Comparison of ENCODE assay signal across 7 mouse cellular contexts in genomic region chr2:28537995-28538816, GRCm38 (mm10). TPM values are rescaled to one million over a fixed set of nuclear protein-coding genes. Genes with fewer than 3 reads are reported as not detected.
DNase-seq lines count a peak whose midpoint lies in the region; ATAC-seq lines count a peak whose summit lies in the region.

No protein-coding gene starts in this region.

- peaks cover 77% of the 10 kb centered on the region for H3K4me1 ChIP-seq in forebrain, embryonic 12.5 days
- H3K4me1 ChIP-seq in limb, embryonic 11.5 days (ENCODE audit: control insufficient read depth, insufficient read depth, low read length) = peaks cover 55% of the 10 kb centered on the region
- H3K4me1 ChIP-seq in stomach, embryonic 16.5 days (ENCODE audit: control insufficient read depth, insufficient read depth, low read length) = peaks cover 71% of the 10 kb centered on the region

- H3K9me3 ChIP-seq in forebrain, embryonic 12.5 days = no peaks in the 10 kb centered on the region
- H3K9me3 ChIP-seq in limb, embryonic 11.5 days (ENCODE audit: control insufficient read depth, low read length) = no peaks in the 10 kb centered on the region
- H3K9me3 ChIP-seq in stomach, embryonic 16.5 days (replicated peaks; ENCODE audit: control insufficient read depth, low read length) = no peaks in the 10 kb centered on the region

- H3K4me2 ChIP-seq in forebrain, embryonic 12.5 days = no peak overlapping the region
- H3K4me2 ChIP-seq in limb, embryonic 11.5 days (ENCODE audit: low read depth, severe bottlenecking) = no peak overlapping the region
- H3K4me2 ChIP-seq in stomach, embryonic 16.5 days (ENCODE audit: low read depth, low read length) = no peak overlapping the region

- DNase-seq in spleen, adult 18-20 months = peak; percentile 33 to 43
- DNase-seq in spleen, postnatal 4 days (ENCODE audit: low spot score in 2 of 2) = no peak
- no peak for DNase-seq in limb, embryonic 11.5 days (ENCODE audit: low spot score)
- no peak for DNase-seq in left cerebral cortex, adult 11 months (ENCODE audit: low spot score)
- DNase-seq in adrenal gland, adult 8-10 months = no peak

- H3K9ac ChIP-seq in forebrain, embryonic 12.5 days = no peak overlapping the region
- H3K9ac ChIP-seq in limb, embryonic 11.5 days (ENCODE audit: low read length) = no peak overlapping the region
- H3K9ac ChIP-seq in stomach, embryonic 16.5 days (ENCODE audit: low read length) = peak overlapping the region; percentile 55; the same call in 1 of the 2 replicates

- 72% methylated on average over 8 of the region's 8 CpGs for WGBS in forebrain, embryonic 12.5 days
- 79% methylated on average over 8 of the region's 8 CpGs for WGBS in limb, embryonic 11.5 days
- WGBS in stomach, embryonic 16.5 days = 70% methylated on average over 8 of the region's 8 CpGs

- H3K36me3 ChIP-seq in forebrain, embryonic 12.5 days (replicated peaks) = peaks cover 19% of the 10 kb centered on the region
- peaks cover 9% of the 10 kb centered on the region; the same call in 1 of the 2 replicates for H3K36me3 ChIP-seq in limb, embryonic 11.5 days (ENCODE audit: control insufficient read depth, insufficient read depth, low read length)
- peaks cover 5% of the 10 kb centered on the region; the same call in 1 of the 2 replicates for H3K36me3 ChIP-seq in stomach, embryonic 16.5 days (ENCODE audit: control insufficient read depth, insufficient read depth, low read length)

- no peak for ATAC-seq in forebrain, embryonic 12.5 days (ENCODE audit: low FRiP score)
- ATAC-seq in limb, embryonic 11.5 days (ENCODE audit: insufficient number of reproducible peaks, low FRiP score, low TSS enrichment, low read depth) = no peak
- ATAC-seq in stomach, embryonic 16.5 days (ENCODE audit: insufficient read depth, low FRiP score) = no peak

- H3K27me3 ChIP-seq in forebrain, embryonic 12.5 days = no peaks in the 10 kb centered on the region
- H3K27me3 ChIP-seq in limb, embryonic 11.5 days (ENCODE audit: control insufficient read depth, insufficient read depth, low read length) = no peaks in the 10 kb centered on the region
- no peaks in the 10 kb centered on the region for H3K27me3 ChIP-seq in stomach, embryonic 16.5 days (ENCODE audit: control insufficient read depth, insufficient read depth, low read length)

- peak overlapping the region; percentile 65; the same call in 1 of the 2 replicates for H3K27ac ChIP-seq in forebrain, embryonic 12.5 days
- peak overlapping the region; percentile 79 for H3K27ac ChIP-seq in limb, embryonic 11.5 days (replicated peaks; ENCODE audit: low read depth, low read length)
- H3K27ac ChIP-seq in stomach, embryonic 16.5 days (ENCODE audit: low read length) = peak overlapping the region; percentile 90

- no peak overlapping the region for H3K4me3 ChIP-seq in forebrain, embryonic 12.5 days (replicated peaks)
- no peak overlapping the region for H3K4me3 ChIP-seq in limb, embryonic 11.5 days (ENCODE audit: low read depth, low read length)
- H3K4me3 ChIP-seq in stomach, embryonic 16.5 days (replicated peaks; ENCODE audit: low read length) = no peak overlapping the region

RNA-seq across cellular contexts. Expression of gene Cel, which starts 25.0 kb away (rescaled TPM):
- polyA plus RNA-seq in forebrain, embryonic 12.5 days (2016; fragmentation: Nextera tagmentation; extraction: Ambion mirVana) = not detected in 2 replicates
- not detected in 2 replicates for polyA plus RNA-seq in limb, embryonic 11.5 days (2014; fragmentation: Nextera tagmentation; extraction: Ambion mirVana)
- 562 and 718 TPM in 2 replicates for polyA plus RNA-seq in stomach, embryonic 16.5 days (2015; fragmentation: Nextera tagmentation; extraction: Ambion mirVana)
- not detected for total RNA-seq in adrenal gland, adult 8-10 months (2022)

RNA-seq across cellular contexts. Expression of gene Ralgds, which starts 25.3 kb away (rescaled TPM):
- 55.2 and 62.6 TPM in 2 replicates for polyA plus RNA-seq in forebrain, embryonic 12.5 days (2016; fragmentation: Nextera tagmentation; extraction: Ambion mirVana)
- 37.3 and 43.1 TPM in 2 replicates for polyA plus RNA-seq in limb, embryonic 11.5 days (2014; fragmentation: Nextera tagmentation; extraction: Ambion mirVana)
- polyA plus RNA-seq in stomach, embryonic 16.5 days (2015; fragmentation: Nextera tagmentation; extraction: Ambion mirVana) = 24.6 and 28.2 TPM in 2 replicates
- total RNA-seq in adrenal gland, adult 8-10 months (2022) = 10 to 100 TPM; 33.3 to 51.0 (median 38.6) TPM

RNA-seq across cellular contexts. Expression of gene Gm10134, which starts 32.3 kb away (rescaled TPM):
- polyA plus RNA-seq in forebrain, embryonic 12.5 days (2016; fragmentation: Nextera tagmentation; extraction: Ambion mirVana) = 0.61 and 0.64 TPM in 2 replicates
- polyA plus RNA-seq in limb, embryonic 11.5 days (2014; fragmentation: Nextera tagmentation; extraction: Ambion mirVana) = not detected in 2 replicates
- 7.4 and 8.9 TPM in 2 replicates for polyA plus RNA-seq in stomach, embryonic 16.5 days (2015; fragmentation: Nextera tagmentation; extraction: Ambion mirVana)
- total RNA-seq in adrenal gland, adult 8-10 months (2022) = 1 to 10 TPM; 3.0 to 5.1 (median 4.7) TPM

RNA-seq across cellular contexts. Expression of gene Gbgt1, which starts 41.5 kb away (rescaled TPM):
- 0.32 TPM in 2 replicates for polyA plus RNA-seq in forebrain, embryonic 12.5 days (2016; fragmentation: Nextera tagmentation; extraction: Ambion mirVana)
- not detected in 2 replicates for polyA plus RNA-seq in limb, embryonic 11.5 days (2014; fragmentation: Nextera tagmentation; extraction: Ambion mirVana)
- 3.2 and 3.5 TPM in 2 replicates for polyA plus RNA-seq in stomach, embryonic 16.5 days (2015; fragmentation: Nextera tagmentation; extraction: Ambion mirVana)
- total RNA-seq in adrenal gland, adult 8-10 months (2022) = 10 to 100 TPM in 1 of 4 experiments, 1 to 10 TPM in 3; 4.8 to 12.6 (median 6.7) TPM

RNA-seq across cellular contexts. Expression of gene Gtf3c5, which starts 45.3 kb away (rescaled TPM):
- 46.9 and 50.9 TPM in 2 replicates for polyA plus RNA-seq in forebrain, embryonic 12.5 days (2016; fragmentation: Nextera tagmentation; extraction: Ambion mirVana)
- polyA plus RNA-seq in limb, embryonic 11.5 days (2014; fragmentation: Nextera tagmentation; extraction: Ambion mirVana) = 48.6 and 48.9 TPM in 2 replicates
- 37.2 and 38.2 TPM in 2 replicates for polyA plus RNA-seq in stomach, embryonic 16.5 days (2015; fragmentation: Nextera tagmentation; extraction: Ambion mirVana)
- total RNA-seq in adrenal gland, adult 8-10 months (2022) = 10 to 100 TPM; 21.4 to 26.3 (median 23.4) TPM

Comparison
In these comparisons a context has a peak if more than half of its experiments do, and no peak if none do; other contexts are left out.
1. DNase-seq: peak in spleen, adult 18-20 months (2 of 2); none in spleen, postnatal 4 days (0 of 2), limb, embryonic 11.5 days (single experiment), left cerebral cortex, adult 11 months (single experiment) and adrenal gland, adult 8-10 months (single experiment).
2. RNA of gene Cel, which starts 25.0 kb away (polyA plus RNA-seq): 562 to 718 TPM in stomach, embryonic 16.5 days; not detected in forebrain, embryonic 12.5 days and not detected in limb, embryonic 11.5 days; every median in the first group is over 100 times any median in the second.
3. Peak in every context shown above with its lines, with median percentiles within 50 percentile points of each other: H3K27ac ChIP-seq.